Mouse (Mus musculus) limb, embryonic 10.5 days (tissue): ENCODE measurements at regions not wholly inside any gene's neighbourhood (a gene's known extent, or its start where the extent isn't known, plus 50 kb on each side); places are given as distances from the start of the nearest gene placed in this dataset.

Source experiments
- DNase-seq: peaks from one replicate; pipeline ENCODE4 v3.0.0-alpha.2; 2017; ENCODE audit warnings: low spot score
- H3K27ac ChIP-seq: fragments of 300-500 bp; sonication (generic); 2 replicates; pipeline ENCODE4 v1.5.1; 2016; ENCODE audit warnings: mild to moderate bottlenecking
- H3K27me3 ChIP-seq: fragments of 300-500 bp; sonication (generic); 2 replicates; pipeline ENCODE4 v1.6.1; 2016; ENCODE audit warnings: low read depth, mild to moderate bottlenecking; ENCODE audit not compliant: poor library complexity, severe bottlenecking
- H3K36me3 ChIP-seq: fragments of 300-500 bp; sonication (generic); 2 replicates; pipeline ENCODE4 v1.6.1; 2016; ENCODE audit warnings: mild to moderate bottlenecking, moderate library complexity
- H3K4me1 ChIP-seq: fragments of 300-500 bp; sonication (generic); 2 replicates; pipeline ENCODE4 v1.6.1; 2016
- H3K4me3 ChIP-seq: fragments of 300-500 bp; sonication (generic); 2 replicates; pipeline ENCODE4 v1.5.1; 2016; ENCODE audit warnings: mild to moderate bottlenecking, moderate library complexity
- H3K9me3 ChIP-seq: fragments of 300-500 bp; sonication (generic); replicated peaks from 2 replicates; pipeline ENCODE4 v1.6.1; 2016; ENCODE audit warnings: mild to moderate bottlenecking
- WGBS: fragments of 180-500 bp; shearing (Covaris S2); methylation state at CpG from one replicate; pipeline ENCODE4 v1.1.7; 2016; 5-methylcytosine and 5-hydroxymethylcytosine counted together

GRCm38 (mm10) chr12:55939281-55940142, 103.4 kb downstream of the Brms1l start:
- H3K9me3 ChIP-seq, result no peaks in the 10 kb centered on the region
- WGBS, result 78% methylated on average over 10 of the region's 10 CpGs
- H3K36me3 ChIP-seq, result no peaks in the 10 kb centered on the region
- H3K27me3 ChIP-seq, result no peaks in the 10 kb centered on the region
- H3K4me1 ChIP-seq, result no peaks in the 10 kb centered on the region
- H3K4me3 ChIP-seq, result no peak overlapping the region
- DNase-seq, result no peak
- no peak overlapping the region for H3K27ac ChIP-seq

DNA sequence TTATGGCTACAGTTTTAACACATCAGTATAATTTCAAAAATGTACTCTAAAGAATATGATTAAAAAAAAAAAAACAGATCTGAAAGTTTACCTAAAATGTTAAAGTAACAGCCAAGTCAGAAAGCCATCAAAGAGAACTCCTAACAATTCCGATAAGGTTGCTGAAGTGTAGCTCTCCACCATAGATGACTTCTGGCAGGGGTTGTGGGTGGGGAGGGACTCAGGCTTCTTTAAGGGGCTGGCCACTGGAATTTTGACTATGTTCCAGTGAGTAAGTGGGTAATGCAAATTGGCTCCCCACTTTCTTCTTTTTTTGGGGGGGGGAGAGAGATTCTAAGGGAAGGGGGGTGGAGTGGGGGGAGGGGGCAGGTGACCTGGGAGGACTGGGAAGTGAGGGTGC, 98.0 kb downstream of the Brms1l start:
- Histone ChIP-seq H3K4me3 (no peak overlapping the region), H3K36me3 (no peaks in the 10 kb centered on the region), H3K27ac (no peak overlapping the region), H3K9me3 (no peaks in the 10 kb centered on the region), H3K27me3 (no peaks in the 10 kb centered on the region), H3K4me1 (no peaks in the 10 kb centered on the region)
- no peak for DNase-seq
- WGBS, result 44% methylated on average over 1 of the region's 1 CpGs

DNA sequence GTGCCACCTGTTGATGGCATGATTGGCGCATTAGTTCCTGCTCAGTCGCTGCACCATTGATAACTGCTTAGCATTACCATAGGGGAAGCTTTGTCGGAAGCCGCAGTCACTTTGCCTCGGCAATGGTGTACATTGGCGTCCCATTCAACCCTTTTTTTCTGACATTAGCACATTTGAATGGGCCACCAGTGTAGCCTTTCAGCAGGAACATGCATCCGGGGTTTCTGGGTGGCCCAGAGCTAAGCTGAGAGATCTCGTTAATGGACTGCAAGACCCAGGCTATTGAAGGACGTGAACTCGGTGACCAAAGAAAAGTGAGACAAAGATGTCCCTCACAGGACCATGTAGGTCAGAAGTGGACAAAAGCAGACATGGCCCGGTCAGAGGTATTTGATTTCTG, 97.3 kb downstream of the Brms1l start:
- no peak for DNase-seq
- no peaks in the 10 kb centered on the region for H3K27me3 ChIP-seq

DNA sequence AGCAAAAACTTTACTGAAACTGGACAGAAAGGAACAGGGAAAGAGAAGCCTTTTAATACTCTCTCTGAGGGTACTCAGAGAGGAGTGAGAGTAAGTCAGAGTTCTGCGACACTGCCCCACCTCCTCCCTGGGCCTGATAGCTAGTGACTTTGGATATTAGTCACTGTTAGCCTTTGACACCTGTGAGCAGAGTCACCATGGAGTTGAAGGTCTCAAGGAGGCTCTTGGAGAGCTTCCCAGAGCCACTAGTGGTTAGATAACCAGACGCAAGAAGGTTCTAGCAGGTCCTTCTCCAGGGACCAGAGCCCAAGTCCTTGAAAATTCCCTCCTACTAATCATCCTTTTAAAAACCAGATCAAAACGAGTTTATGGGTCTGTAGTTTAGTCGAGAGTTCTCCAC, 94.3 kb downstream of the Brms1l start:
- Histone ChIP-seq H3K27me3 (no peaks in the 10 kb centered on the region), H3K4me1 (no peaks in the 10 kb centered on the region), H3K4me3 (no peak overlapping the region), H3K27ac (no peak overlapping the region), H3K36me3 (no peaks in the 10 kb centered on the region), H3K9me3 (no peaks in the 10 kb centered on the region)
- no peak for DNase-seq
- WGBS, result 84% methylated on average over 4 of the region's 4 CpGs

More for the DNA sequence above, 97.3 kb downstream of the Brms1l start:
- 73% methylated on average over 11 of the region's 11 CpGs for whole genome bisulfite sequencing
- H3K9me3 ChIP-seq, result no peaks in the 10 kb centered on the region
- no peak overlapping the region for H3K4me3 ChIP-seq
- no peaks in the 10 kb centered on the region for H3K36me3 ChIP-seq
- no peaks in the 10 kb centered on the region for H3K4me1 ChIP-seq
- no peak overlapping the region for H3K27ac ChIP-seq

DNA sequence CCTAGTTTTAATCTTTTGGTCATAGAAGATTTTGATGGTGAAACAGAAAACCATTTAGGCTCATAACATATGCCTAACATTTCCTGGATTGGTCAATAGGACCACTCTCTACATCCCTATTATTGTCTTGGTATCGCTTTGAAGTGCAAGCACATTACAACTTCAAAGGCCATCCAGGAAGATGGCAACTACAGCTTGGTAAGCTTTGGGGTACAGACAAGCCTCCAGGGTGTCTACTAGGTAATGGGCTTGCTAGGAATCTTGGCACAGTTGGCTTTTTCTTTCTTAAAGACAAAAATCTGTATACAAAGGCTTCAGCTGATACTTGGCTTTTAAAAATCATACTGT, 90.8 kb downstream of the Brms1l start:
- H3K27me3 ChIP-seq, result no peaks in the 10 kb centered on the region
- H3K9me3 ChIP-seq, result no peaks in the 10 kb centered on the region
- H3K36me3 ChIP-seq, result no peaks in the 10 kb centered on the region
- no peaks in the 10 kb centered on the region for H3K4me1 ChIP-seq
- no peak overlapping the region for H3K4me3 ChIP-seq
- no peak overlapping the region for H3K27ac ChIP-seq
- 78% methylated on average over 1 of the region's 1 CpGs for WGBS
- no peak for DNase-seq

GRCm38 (mm10) chr12:55926276-55926973, 90.3 kb downstream of the Brms1l start:
- no peak for DNase-seq
- Histone ChIP-seq H3K36me3 (no peaks in the 10 kb centered on the region), H3K9me3 (no peaks in the 10 kb centered on the region), H3K27me3 (no peaks in the 10 kb centered on the region), H3K4me1 (no peaks in the 10 kb centered on the region), H3K4me3 (no peak overlapping the region), H3K27ac (no peak overlapping the region)
- WGBS, result 78% methylated on average over 2 of the region's 2 CpGs
